Mouse (Mus musculus) gastrocnemius, postnatal 4 days (tissue): ENCODE data around the gene Raver1. TPM values are rescaled to one million over a fixed set of nuclear protein-coding genes. Genes with fewer than 3 reads are reported as not detected.

Experiments used
- microRNA-seq: library from miRNA; unstranded; fragments of <30 nt; microRNA quantifications from one replicate; pipeline ENCODE4 v1.2.0, GENCODE M21; 2021
- total RNA-seq, 2 experiments: library from RNA; stranded (reverse); gene quantifications; 2 replicates each; pipeline ENCODE4 v1.2.3; 2021

Raver1 gene
- total RNA-seq, 2 experiments from 2014 or later = 33.0 to 37.3 TPM

Small RNA genes lying within 50 kb of the gene (microRNA-seq; reads per million reads assigned to microRNA genes)
- gene Mir1900 = not detected
- not detected for gene Mir7082

Other genes with a start within 250 kb of the Raver1 start
- gene A230050P20Rik, start 223.4 kb downstream of the Raver1 start, total RNA-seq = 1 to 10 TPM; 8.2 to 9.7 TPM
- gene Angptl6, start 212.3 kb downstream of the Raver1 start, total RNA-seq = 1 to 10 TPM; 3.9 to 4.5 TPM
- gene Ppan, start 203.8 kb downstream of the Raver1 start, total RNA-seq = 10 to 100 TPM; 25.0 to 28.7 TPM
- gene Eif3g, start 193.4 kb downstream of the Raver1 start, total RNA-seq = 100 to 1,000 TPM; 146 to 158 TPM
- gene Dnmt1, start 132.1 kb downstream of the Raver1 start, total RNA-seq = 10 to 100 TPM; 44.5 to 46.0 TPM
- 10 to 100 TPM; 19.8 to 20.2 TPM for gene S1pr2, start 115.2 kb downstream of the Raver1 start, total RNA-seq
- 10 to 100 TPM; 42.7 to 49.2 TPM for gene Mrpl4, start 89.3 kb downstream of the Raver1 start, total RNA-seq
- 1 to 10 TPM; 5.4 to 6.7 TPM for gene Icam1, start 76.0 kb downstream of the Raver1 start, total RNA-seq
- not detected for gene Icam4, start 62.6 kb downstream of the Raver1 start, total RNA-seq
- under 1 TPM in 1 of 2 experiments, not detected in 1; 0.08 TPM for gene Icam5, start 59.9 kb downstream of the Raver1 start, total RNA-seq
- not detected for gene Zglp1, start 24.9 kb downstream of the Raver1 start, total RNA-seq
- under 1 TPM; 0.29 to 0.59 TPM for gene Gm49373, start 18.9 kb downstream of the Raver1 start, total RNA-seq
- 10 to 100 TPM; 28.6 to 31.6 TPM for gene Fdx1l, start 18.4 kb downstream of the Raver1 start, total RNA-seq
- gene Gm38431, start within 50 bp of the Raver1 start, total RNA-seq = 1 to 10 TPM; 1.3 to 1.7 TPM
- gene Tyk2, start 39.2 kb upstream of the Raver1 start, total RNA-seq = 1 to 10 TPM; 9.3 TPM
- 100 to 1,000 TPM; 160 to 163 TPM for gene Cdc37, start 58.0 kb upstream of the Raver1 start, total RNA-seq
- gene Pde4a, start 73.7 kb upstream of the Raver1 start, total RNA-seq = 10 to 100 TPM; 11.6 to 13.8 TPM
- gene Keap1, start 147.4 kb upstream of the Raver1 start, total RNA-seq = 10 to 100 TPM; 52.2 to 55.0 TPM
- gene S1pr5, start 156.4 kb upstream of the Raver1 start, total RNA-seq = under 1 TPM; 0.26 to 0.32 TPM
- 10 to 100 TPM; 28.0 to 30.0 TPM for gene Atg4d, start 173.3 kb upstream of the Raver1 start, total RNA-seq
- gene Kri1, start 196.0 kb upstream of the Raver1 start, total RNA-seq = 10 to 100 TPM; 18.1 to 21.3 TPM
- 10 to 100 TPM; 20.5 to 24.0 TPM for gene Cdkn2d, start 199.4 kb upstream of the Raver1 start, total RNA-seq
- not detected for gene Ap1m2, start 220.3 kb upstream of the Raver1 start, total RNA-seq
- gene Slc44a2, start 228.7 kb upstream of the Raver1 start, total RNA-seq = 100 to 1,000 TPM; 139 to 151 TPM